Mouse (Mus musculus) bone marrow, adult 2 months (tissue): Measurements from ENCODE around the gene Ccdc51.

Experiments
- CTCF ChIP-seq: fragments of 200-500 bp; IDR thresholded peaks from 2 replicates; pipeline ENCODE4 v1.5.1; 2011; ENCODE audit warnings: low read length, control low read depth; ENCODE audit not compliant: control insufficient read depth, insufficient read depth
- POLR2A ChIP-seq: fragments of 200-500 bp; IDR thresholded peaks from 2 replicates; pipeline ENCODE4 v1.6.1; 2011; ENCODE audit warnings: low read depth, mild to moderate bottlenecking, control low read depth, low read length, borderline replicate concordance; ENCODE audit not compliant: control insufficient read depth

- TF ChIP-seq CTCF = no peak
- TF ChIP-seq POLR2A = no peak
These were observed 42.1 kb upstream of the Ccdc51 start for GRCm38 (mm10) chr9:109040216-109040615.
